12 mouse cellular contexts compared by ENCODE assay signal in genomic region chr4:64129290-64129689, GRCm38 (mm10).
A peak's percentile ranks its signal among the peaks of the same experiment; 100 is the strongest.
DNase-seq lines count a peak whose midpoint lies in the region; ATAC-seq and TF ChIP-seq lines count a peak whose summit lies in the region.
"Had no signal": no experiment of that assay in that cellular context is flagged by ENCODE, and none has a peak within 500 bp of the region (broad histone marks: within the 10 kb centered on the region; RNA-seq: fewer than 3 reads in every experiment).

No protein-coding gene starts in this region.

- ATAC-seq in kidney, postnatal 0 days (replicated peaks; ENCODE audit: low FRiP score, low read depth): no peak
- ATAC-seq in kidney, embryonic 15.5 days (replicated peaks; ENCODE audit: low FRiP score): no peak
- ATAC-seq in lung, embryonic 16.5 days (ENCODE audit: low read depth): peak; percentile 95
- ATAC-seq in hindbrain, embryonic 16.5 days: no peak
- ATAC-seq: midbrain, embryonic 13.5 days had no signal

- H3K4me3 ChIP-seq in kidney, postnatal 0 days (replicated peaks; ENCODE audit: low read depth, low read length): no peak overlapping the region
- no peak overlapping the region for H3K4me3 ChIP-seq in kidney, embryonic 15.5 days (replicated peaks)
- H3K4me3 ChIP-seq in embryonic facial prominence, embryonic 10.5 days: no peak overlapping the region
- no peak overlapping the region for H3K4me3 ChIP-seq in lung, embryonic 16.5 days (ENCODE audit: low read length)
- H3K4me3 ChIP-seq in hindbrain, embryonic 16.5 days (ENCODE audit: low read length): no peak overlapping the region
- H3K4me3 ChIP-seq: layer of hippocampus, adult 2 months; liver, embryonic 15.5 days; midbrain, embryonic 13.5 days had no signal

- no peaks in the 10 kb centered on the region for H3K4me1 ChIP-seq in kidney, postnatal 0 days (replicated peaks; ENCODE audit: insufficient read depth, low read length)
- H3K4me1 ChIP-seq in kidney, embryonic 15.5 days: no peaks in the 10 kb centered on the region
- no peaks in the 10 kb centered on the region for H3K4me1 ChIP-seq in embryonic facial prominence, embryonic 10.5 days
- no peaks in the 10 kb centered on the region for H3K4me1 ChIP-seq in lung, embryonic 16.5 days (replicated peaks; ENCODE audit: control insufficient read depth, insufficient read depth, low read length)
- no peaks in the 10 kb centered on the region for H3K4me1 ChIP-seq in hindbrain, embryonic 16.5 days (ENCODE audit: control insufficient read depth, insufficient read depth, low read depth, low read length)
- H3K4me1 ChIP-seq: liver, embryonic 15.5 days; midbrain, embryonic 13.5 days had no signal

- TF ChIP-seq CTCF in kidney, postnatal 0 days (IDR thresholded peaks at IDR 0.05; ENCODE audit: low read depth): no peak

- no peaks in the 10 kb centered on the region for H3K36me3 ChIP-seq in kidney, postnatal 0 days (ENCODE audit: insufficient read depth, low read length)
- no peaks in the 10 kb centered on the region for H3K36me3 ChIP-seq in kidney, embryonic 15.5 days
- H3K36me3 ChIP-seq in embryonic facial prominence, embryonic 10.5 days (replicated peaks): no peaks in the 10 kb centered on the region
- H3K36me3 ChIP-seq in lung, embryonic 16.5 days (ENCODE audit: control insufficient read depth, insufficient read depth, low read length): no peaks in the 10 kb centered on the region
- H3K36me3 ChIP-seq in hindbrain, embryonic 16.5 days (ENCODE audit: control insufficient read depth, insufficient read depth, low read length): no peaks in the 10 kb centered on the region
- H3K36me3 ChIP-seq: liver, embryonic 15.5 days; midbrain, embryonic 13.5 days had no signal

- WGBS in kidney, postnatal 0 days: 63% methylated on average over 1 of the region's 1 CpGs
- 56% methylated on average over 1 of the region's 1 CpGs for WGBS in kidney, embryonic 15.5 days
- WGBS in embryonic facial prominence, embryonic 10.5 days: 62% methylated on average over 1 of the region's 1 CpGs
- WGBS in lung, embryonic 16.5 days: 56% methylated on average over 1 of the region's 1 CpGs
- WGBS in hindbrain, embryonic 16.5 days: 81% methylated on average over 1 of the region's 1 CpGs

- peak; percentile 22 for DNase-seq in kidney, postnatal 0 days (ENCODE audit: low spot score)
- DNase-seq in embryonic facial prominence, embryonic 10.5 days (ENCODE audit: low spot score): peak; percentile 24
- peak; percentile 27 to 57 for DNase-seq in heart, adult 9 months (ENCODE audit: low spot score in 2 of 2)
- no peak for DNase-seq in spleen, postnatal 4 days (ENCODE audit: low spot score in 2 of 2)
- DNase-seq in right cerebral cortex, postnatal 10 days (ENCODE audit: low spot score in 2 of 2): no peak
- DNase-seq: cerebellum, adult 11-12 months had no signal

- no peak overlapping the region for H3K9ac ChIP-seq in kidney, postnatal 0 days (ENCODE audit: low read depth, low read length)
- no peak overlapping the region for H3K9ac ChIP-seq in kidney, embryonic 15.5 days
- no peak overlapping the region for H3K9ac ChIP-seq in lung, embryonic 16.5 days (ENCODE audit: low read length)
- no peak overlapping the region for H3K9ac ChIP-seq in hindbrain, embryonic 16.5 days (ENCODE audit: low read depth, low read length)
- H3K9ac ChIP-seq: liver, embryonic 15.5 days; midbrain, embryonic 13.5 days had no signal

- H3K27ac ChIP-seq in kidney, postnatal 0 days: no peak overlapping the region
- H3K27ac ChIP-seq in kidney, embryonic 15.5 days: no peak overlapping the region
- H3K27ac ChIP-seq in embryonic facial prominence, embryonic 10.5 days (replicated peaks): no peak overlapping the region
- no peak overlapping the region for H3K27ac ChIP-seq in lung, embryonic 16.5 days (ENCODE audit: low read length)
- no peak overlapping the region for H3K27ac ChIP-seq in hindbrain, embryonic 16.5 days (ENCODE audit: low read depth, low read length)
- H3K27ac ChIP-seq: layer of hippocampus, adult 2 months; liver, embryonic 15.5 days; midbrain, embryonic 13.5 days had no signal

- H3K27me3 ChIP-seq in kidney, postnatal 0 days (ENCODE audit: insufficient read depth, low read length): no peaks in the 10 kb centered on the region
- H3K27me3 ChIP-seq in kidney, embryonic 15.5 days: no peaks in the 10 kb centered on the region
- H3K27me3 ChIP-seq in embryonic facial prominence, embryonic 10.5 days (replicated peaks; ENCODE audit: low read depth, poor library complexity, severe bottlenecking): no peaks in the 10 kb centered on the region
- no peaks in the 10 kb centered on the region for H3K27me3 ChIP-seq in lung, embryonic 16.5 days (ENCODE audit: control insufficient read depth, insufficient read depth, low read depth, low read length)
- H3K27me3 ChIP-seq in hindbrain, embryonic 16.5 days (replicated peaks; ENCODE audit: control insufficient read depth, insufficient read depth, low read length): no peaks in the 10 kb centered on the region
- H3K27me3 ChIP-seq: liver, embryonic 15.5 days; midbrain, embryonic 13.5 days had no signal

- H3K4me2 ChIP-seq in kidney, postnatal 0 days (ENCODE audit: low read length): no peak overlapping the region
- no peak overlapping the region for H3K4me2 ChIP-seq in kidney, embryonic 15.5 days
- H3K4me2 ChIP-seq in lung, embryonic 16.5 days (ENCODE audit: low read depth, low read length): no peak overlapping the region
- H3K4me2 ChIP-seq in hindbrain, embryonic 16.5 days (ENCODE audit: low read length): no peak overlapping the region
- H3K4me2 ChIP-seq: liver, embryonic 15.5 days; midbrain, embryonic 13.5 days had no signal

- H3K9me3 ChIP-seq in kidney, postnatal 0 days (replicated peaks; ENCODE audit: low read length): no peaks in the 10 kb centered on the region
- H3K9me3 ChIP-seq in kidney, embryonic 15.5 days (replicated peaks): no peaks in the 10 kb centered on the region
- H3K9me3 ChIP-seq in embryonic facial prominence, embryonic 10.5 days: no peaks in the 10 kb centered on the region
- H3K9me3 ChIP-seq in lung, embryonic 16.5 days (ENCODE audit: control insufficient read depth, low read length): no peaks in the 10 kb centered on the region
- H3K9me3 ChIP-seq in hindbrain, embryonic 16.5 days (ENCODE audit: control insufficient read depth, low read length): no peaks in the 10 kb centered on the region
- H3K9me3 ChIP-seq: liver, embryonic 15.5 days; midbrain, embryonic 13.5 days had no signal

Comparison
In these comparisons a context has a peak if more than half of its experiments do, and no peak if none do; other contexts are left out.
1. DNase-seq: peak in kidney, postnatal 0 days (single experiment), embryonic facial prominence, embryonic 10.5 days (single experiment) and heart, adult 9 months (2 of 2); none in spleen, postnatal 4 days (0 of 2) and right cerebral cortex, postnatal 10 days (0 of 2).